Mouse (Mus musculus) cerebellum, adult 2 months (tissue): ENCODE results near the gene Zfp791.
"Not testable (repeated sequence)": the region's sequence is repeated elsewhere in the genome, so short reads cannot be mapped to it uniquely, and the experiment has no call there.

Source experiments
- CTCF ChIP-seq: fragments of 200-500 bp; IDR thresholded peaks from 2 replicates; pipeline ENCODE4 v1.5.1; 2011; ENCODE audit warnings: low read depth, mild to moderate bottlenecking, control low read depth, low read length, moderate library complexity, borderline replicate concordance; ENCODE audit not compliant: insufficient read depth
- POLR2A ChIP-seq: fragments of 200-500 bp; IDR thresholded peaks from 2 replicates; pipeline ENCODE4 v1.6.1; 2011; ENCODE audit warnings: low read length, control low read depth, borderline replicate concordance; ENCODE audit not compliant: insufficient read depth

DNA sequence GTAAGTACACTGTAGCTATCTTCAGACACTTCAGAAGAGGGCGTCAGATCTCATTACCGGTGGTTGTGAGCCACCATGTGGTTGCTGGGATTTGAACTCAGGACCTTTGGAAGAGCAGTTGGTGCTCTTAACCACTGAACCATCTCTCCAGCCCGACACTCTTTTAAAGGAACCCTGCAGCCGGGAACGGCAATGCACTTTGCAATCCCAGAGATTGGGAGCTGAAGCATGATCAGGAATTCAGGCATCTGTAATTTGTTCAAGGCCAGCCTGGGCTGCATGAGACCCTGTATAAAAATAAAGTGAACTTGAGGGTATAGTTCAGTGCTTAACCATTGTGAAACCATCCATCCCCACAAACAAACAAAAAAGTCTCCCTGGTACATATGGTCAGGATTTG lies 2.6 kb downstream of the Zfp791 start:
- not testable (repeated sequence) for TF ChIP-seq POLR2A, CTCF
